Mouse (Mus musculus) right cerebral cortex, postnatal 10 days (tissue): ENCODE results near the gene Cpvl.

ENCODE experiments used
- DNase-seq, 2 experiments: peaks; one replicate each; pipeline ENCODE4 v3.0.0; 2021; ENCODE audit warnings: low spot score in 2 of 2

Cpvl gene

GRCm38 (mm10) chr6:53971729-53972128, 6.7 kb downstream of the Cpvl start:
- DNase-seq = peak; percentile 63 to 73

GRCm38 (mm10) chr6:53969081-53969480, 9.4 kb downstream of the Cpvl start:
- peak in 1 of 2 experiments; percentile 35 for DNase-seq

GRCm38 (mm10) chr6:53968550-53968949, 9.9 kb downstream of the Cpvl start:
- no peak for DNase-seq

GRCm38 (mm10) chr6:53966595-53966994, 11.9 kb downstream of the Cpvl start:
- no peak for DNase-seq

- DNase-seq = no peak
Measured at GRCm38 (mm10) chr6:53965900-53966299, 12.6 kb downstream of the Cpvl start.

GRCm38 (mm10) chr6:53963906-53964496, 14.5 kb downstream of the Cpvl start:
- no peak for DNase-seq

GRCm38 (mm10) chr6:53962006-53962405, 16.5 kb downstream of the Cpvl start:
- no peak for DNase-seq

GRCm38 (mm10) chr6:53959826-53960225, 18.6 kb downstream of the Cpvl start:
- no peak for DNase-seq

- DNase-seq = peak; percentile 79 to 90
Measured at GRCm38 (mm10) chr6:53958321-53958720, 20.1 kb downstream of the Cpvl start.

GRCm38 (mm10) chr6:53956513-53956912, 22.0 kb downstream of the Cpvl start:
- DNase-seq = no peak

GRCm38 (mm10) chr6:53955846-53956245, 22.6 kb downstream of the Cpvl start:
- DNase-seq = no peak

GRCm38 (mm10) chr6:53955271-53955670, 23.2 kb downstream of the Cpvl start:
- DNase-seq = no peak

- DNase-seq = peak; percentile 67 to 72
Measured at GRCm38 (mm10) chr6:53954106-53954505, 24.4 kb downstream of the Cpvl start.

GRCm38 (mm10) chr6:53953348-53953747, 25.1 kb downstream of the Cpvl start:
- no peak for DNase-seq

GRCm38 (mm10) chr6:53951421-53951820, 27.1 kb downstream of the Cpvl start:
- no peak for DNase-seq

- DNase-seq = no peak
Measured at GRCm38 (mm10) chr6:53950876-53951275, 27.6 kb downstream of the Cpvl start.

GRCm38 (mm10) chr6:53948388-53949035, 30.0 kb downstream of the Cpvl start:
- no peak for DNase-seq

GRCm38 (mm10) chr6:53944887-53945286, 33.6 kb downstream of the Cpvl start:
- DNase-seq = no peak

GRCm38 (mm10) chr6:53944417-53944816, 34.1 kb downstream of the Cpvl start:
- no peak for DNase-seq

GRCm38 (mm10) chr6:53942190-53942831, 36.2 kb downstream of the Cpvl start:
- no peak for DNase-seq

- no peak for DNase-seq
Measured at GRCm38 (mm10) chr6:53939752-53940151, 38.7 kb downstream of the Cpvl start.

GRCm38 (mm10) chr6:53938942-53939341, 39.5 kb downstream of the Cpvl start:
- DNase-seq = no peak
